Mouse (Mus musculus) Muller cell, postnatal 12 days (primary cell): ENCODE measurements around the gene Gm5134.
A peak's percentile ranks its signal among the peaks of the same experiment; 100 is the strongest.

Source experiments
- DNase-seq: peaks from one replicate; pipeline ENCODE4 v3.0.0-alpha.2; 2015; ENCODE audit errors: inconsistent ontology term

Gene Gm5134

GRCm38 (mm10) chr10:75954381-75954811, at the start of gene Gm5134:
Gene Gm5134 (plus strand): TSS chr10:75954514.
- DNase-seq, result no peak

GRCm38 (mm10) chr10:75906882-75907281, 47.4 kb upstream of the Gm5134 start:
- no peak for DNase-seq

GRCm38 (mm10) chr10:75910698-75911097, 43.6 kb upstream of the Gm5134 start:
- no peak for DNase-seq

- no peak for DNase-seq
Measured at GRCm38 (mm10) chr10:75913013-75913589, 41.2 kb upstream of the Gm5134 start.

GRCm38 (mm10) chr10:75915557-75915956, 38.8 kb upstream of the Gm5134 start:
- DNase-seq, result no peak

- no peak for DNase-seq
Measured at GRCm38 (mm10) chr10:75916840-75917239, 37.5 kb upstream of the Gm5134 start.

- DNase-seq, result no peak
Measured at GRCm38 (mm10) chr10:75919026-75919425, 35.3 kb upstream of the Gm5134 start.

- peak; percentile 93 for DNase-seq
Measured at GRCm38 (mm10) chr10:75921026-75921725, 33.1 kb upstream of the Gm5134 start, which contains the start of gene Smarcb1. Gene Smarcb1 (minus strand): TSS chr10:75921617.

- no peak for DNase-seq
Measured at GRCm38 (mm10) chr10:75921726-75922560, 32.4 kb upstream of the Gm5134 start.

GRCm38 (mm10) chr10:75924324-75924723, 30.0 kb upstream of the Gm5134 start:
- DNase-seq, result no peak

GRCm38 (mm10) chr10:75926396-75926795, 27.9 kb upstream of the Gm5134 start:
- DNase-seq, result no peak

GRCm38 (mm10) chr10:75930304-75930703, 24.0 kb upstream of the Gm5134 start:
- DNase-seq, result peak; percentile 66

GRCm38 (mm10) chr10:75931311-75931710, 23.0 kb upstream of the Gm5134 start:
- DNase-seq, result no peak

GRCm38 (mm10) chr10:75932081-75932678, 22.1 kb upstream of the Gm5134 start:
- DNase-seq, result peak; percentile 79

- no peak for DNase-seq
Measured at GRCm38 (mm10) chr10:75932891-75933290, 21.4 kb upstream of the Gm5134 start, which contains the start of gene Chchd10. Gene Chchd10 (plus strand): TSS chr10:75933130.

GRCm38 (mm10) chr10:75934991-75935390, 19.3 kb upstream of the Gm5134 start:
- DNase-seq, result no peak

GRCm38 (mm10) chr10:75935680-75936541, 18.4 kb upstream of the Gm5134 start, which contains the start of gene Mmp11:
Gene Mmp11 (minus strand): TSS chr10:75936496.
- peak; percentile 90 for DNase-seq

- no peak for DNase-seq
Measured at GRCm38 (mm10) chr10:75936909-75937667, 17.2 kb upstream of the Gm5134 start.

GRCm38 (mm10) chr10:75937851-75938643, 16.3 kb upstream of the Gm5134 start:
- DNase-seq, result no peak
